Mouse (Mus musculus): ENCODE results near the gene Wnt7b. TPM values are rescaled to one million over a fixed set of nuclear protein-coding genes. Genes with fewer than 3 reads are reported as not detected.
A peak's percentile ranks its signal among the peaks of the same experiment; 100 is the strongest.

The Wnt7b gene
- polyA plus RNA-seq, 1 experiment from 2014 or later, result 15.7 TPM

DNA sequence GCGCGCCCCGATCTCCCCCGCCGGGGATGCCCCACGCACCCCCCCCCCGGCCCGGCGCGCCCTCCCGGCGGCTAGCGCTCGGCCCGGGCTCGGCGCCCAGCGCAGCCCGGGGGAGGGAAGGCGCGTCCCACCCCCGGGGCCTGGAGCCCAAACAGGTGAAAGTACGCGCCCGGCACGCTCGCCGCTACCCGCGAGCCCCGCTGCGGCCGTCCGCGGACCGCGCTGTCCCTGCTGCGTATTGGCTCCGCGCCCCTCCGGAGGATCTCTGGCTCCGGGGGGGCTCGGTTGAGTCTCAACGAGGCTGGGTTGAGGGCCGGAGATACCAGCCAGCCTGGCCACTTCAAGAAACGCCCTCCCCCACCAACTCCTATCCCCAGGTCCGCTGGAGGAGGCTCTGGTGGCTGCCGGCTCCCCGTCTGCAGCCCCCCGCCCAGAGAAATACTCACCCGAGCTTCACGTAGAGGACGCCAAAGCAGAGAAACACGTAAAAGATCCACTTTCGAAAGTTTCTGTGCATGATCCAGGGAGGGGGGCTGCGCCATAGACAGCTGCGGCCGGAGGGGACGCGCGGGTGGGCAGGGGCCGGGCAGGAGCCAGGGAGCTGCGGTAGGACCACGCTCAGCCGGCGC lies 1.2 kb downstream of the Wnt7b start:
- H3K36me3 ChIP-seq (ENCODE audit: control insufficient read depth, insufficient read depth, low read length), result no peaks in the 10 kb centered on the region
- peak overlapping the region; percentile 96 for H3K4me2 ChIP-seq (ENCODE audit: low read depth, low read length)
- WGBS, result 0% methylated on average over 6 of the region's 66 CpGs
- H3K9ac ChIP-seq (ENCODE audit: low read depth, low read length), result peak overlapping the region; percentile 64
- 0 out of 2 replicates have a peak, but pooled peaks have one; percentile 3 for ATAC-seq (ENCODE audit: low read depth)
- no peaks in the 10 kb centered on the region for H3K9me3 ChIP-seq (ENCODE audit: control insufficient read depth, low read length)
- H3K4me1 ChIP-seq (ENCODE audit: control insufficient read depth, insufficient read depth, low read length), result peaks cover 19% of the 10 kb centered on the region
- H3K4me3 ChIP-seq (ENCODE audit: low read depth, low read length), result peak overlapping the region; percentile 62
- peaks cover 79% of the 10 kb centered on the region for H3K27me3 ChIP-seq (replicated peaks; ENCODE audit: control insufficient read depth, insufficient read depth, low read length)
- peak overlapping the region; percentile 39 for H3K27ac ChIP-seq (replicated peaks; ENCODE audit: low read depth, low read length)
- DNase-seq (ENCODE audit: low spot score), result no peak

DNA sequence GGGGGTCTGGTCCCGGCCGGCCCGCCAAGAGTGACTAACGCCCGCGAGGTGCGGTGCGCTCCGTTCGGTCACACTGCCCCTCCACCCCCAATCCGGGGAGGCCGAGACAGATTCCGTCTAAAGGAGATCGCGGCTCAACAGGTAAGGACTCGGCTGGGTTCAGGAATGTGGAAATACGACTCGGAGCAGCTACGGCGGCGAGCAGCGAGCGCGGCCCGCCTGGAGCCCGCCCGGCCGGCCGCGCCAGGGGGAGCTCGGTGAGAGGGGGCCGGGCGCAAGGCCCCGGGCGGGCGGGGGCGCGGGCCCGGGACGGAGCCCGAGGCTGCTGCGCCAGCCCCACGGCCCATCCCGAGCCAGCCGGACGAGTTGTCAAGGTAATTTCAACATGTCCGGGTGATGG lies 1.8 kb downstream of the Wnt7b start:
- no peak for DNase-seq (ENCODE audit: low spot score)
- H3K27ac ChIP-seq (replicated peaks; ENCODE audit: low read depth, low read length), result peak overlapping the region; percentile 39; the same call in 1 of the 2 replicates

GRCm38 (mm10) chr15:85577583-85578460 lies 4.5 kb downstream of the Wnt7b start:
- Histone ChIP-seq H3K27ac (replicated peaks; ENCODE audit: low read depth, low read length) (no peak overlapping the region), H3K9me3 (ENCODE audit: control insufficient read depth, low read length) (no peaks in the 10 kb centered on the region), H3K9ac (ENCODE audit: low read depth, low read length) (peak overlapping the region; percentile 49), H3K4me3 (ENCODE audit: low read depth, low read length) (peak overlapping the region; percentile 36), H3K36me3 (ENCODE audit: control insufficient read depth, insufficient read depth, low read length) (no peaks in the 10 kb centered on the region), H3K27me3 (replicated peaks; ENCODE audit: control insufficient read depth, insufficient read depth, low read length) (peaks cover 91% of the 10 kb centered on the region), H3K4me2 (ENCODE audit: low read depth, low read length) (peak overlapping the region; percentile 96), H3K4me1 (ENCODE audit: control insufficient read depth, insufficient read depth, low read length) (peaks cover 19% of the 10 kb centered on the region)
- ATAC-seq (ENCODE audit: low read depth) (no peak), DNase-seq (ENCODE audit: low spot score) (no peak)
- WGBS, result 3% methylated on average over 27 of the region's 54 CpGs

More for the DNA sequence above, 1.8 kb downstream of the Wnt7b start:
- 0 out of 2 replicates have a peak, but pooled peaks have one; percentile 27 for ATAC-seq (ENCODE audit: low read depth)
- Histone ChIP-seq H3K9ac (ENCODE audit: low read depth, low read length) (peak overlapping the region; percentile 64), H3K4me3 (ENCODE audit: low read depth, low read length) (peak overlapping the region; percentile 62), H3K36me3 (ENCODE audit: control insufficient read depth, insufficient read depth, low read length) (no peaks in the 10 kb centered on the region), H3K9me3 (ENCODE audit: control insufficient read depth, low read length) (no peaks in the 10 kb centered on the region), H3K27me3 (replicated peaks; ENCODE audit: control insufficient read depth, insufficient read depth, low read length) (peaks cover 85% of the 10 kb centered on the region), H3K4me1 (ENCODE audit: control insufficient read depth, insufficient read depth, low read length) (peaks cover 19% of the 10 kb centered on the region), H3K4me2 (ENCODE audit: low read depth, low read length) (peak overlapping the region; percentile 96)
- WGBS, result 0% methylated on average over 10 of the region's 47 CpGs

GRCm38 (mm10) chr15:85576511-85577440 lies 5.5 kb downstream of the Wnt7b start:
- Histone ChIP-seq H3K36me3 (ENCODE audit: control insufficient read depth, insufficient read depth, low read length) (no peaks in the 10 kb centered on the region), H3K9me3 (ENCODE audit: control insufficient read depth, low read length) (no peaks in the 10 kb centered on the region), H3K27ac (replicated peaks; ENCODE audit: low read depth, low read length) (no peak overlapping the region), H3K4me2 (ENCODE audit: low read depth, low read length) (peak overlapping the region; percentile 96), H3K27me3 (replicated peaks; ENCODE audit: control insufficient read depth, insufficient read depth, low read length) (peaks cover 81% of the 10 kb centered on the region), H3K9ac (ENCODE audit: low read depth, low read length) (peak overlapping the region; percentile 49), H3K4me1 (ENCODE audit: control insufficient read depth, insufficient read depth, low read length) (peaks cover 19% of the 10 kb centered on the region), H3K4me3 (ENCODE audit: low read depth, low read length) (peak overlapping the region; percentile 36)
- no peak for DNase-seq (ENCODE audit: low spot score)
- 2% methylated on average over 42 of the region's 61 CpGs for whole genome bisulfite sequencing
- ATAC-seq (ENCODE audit: low read depth), result no peak

DNA sequence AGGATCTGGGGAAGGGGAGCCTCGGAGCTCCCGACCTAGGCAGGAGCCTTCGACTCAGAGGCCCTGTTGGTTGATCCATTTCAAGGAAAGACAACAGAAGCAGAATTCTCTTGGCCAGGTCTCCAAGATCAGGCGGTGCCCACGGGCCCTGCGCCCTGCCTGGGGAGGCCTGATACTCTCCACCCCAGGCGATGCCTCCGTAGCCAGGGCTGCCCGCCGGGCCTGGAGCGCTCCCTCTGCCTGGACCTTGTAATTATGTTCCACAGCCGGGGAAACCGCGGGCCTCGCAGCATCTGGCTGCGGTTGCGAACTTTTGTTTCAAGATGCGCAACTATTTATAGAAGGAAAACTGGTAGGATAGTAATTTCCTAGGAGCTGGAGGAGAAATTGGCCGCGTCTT lies 6.2 kb downstream of the Wnt7b start:
- Histone ChIP-seq H3K27ac (replicated peaks; ENCODE audit: low read depth, low read length) (no peak overlapping the region), H3K9ac (ENCODE audit: low read depth, low read length) (no peak overlapping the region)
- 3% methylated on average over 20 of the region's 20 CpGs for WGBS

DNA sequence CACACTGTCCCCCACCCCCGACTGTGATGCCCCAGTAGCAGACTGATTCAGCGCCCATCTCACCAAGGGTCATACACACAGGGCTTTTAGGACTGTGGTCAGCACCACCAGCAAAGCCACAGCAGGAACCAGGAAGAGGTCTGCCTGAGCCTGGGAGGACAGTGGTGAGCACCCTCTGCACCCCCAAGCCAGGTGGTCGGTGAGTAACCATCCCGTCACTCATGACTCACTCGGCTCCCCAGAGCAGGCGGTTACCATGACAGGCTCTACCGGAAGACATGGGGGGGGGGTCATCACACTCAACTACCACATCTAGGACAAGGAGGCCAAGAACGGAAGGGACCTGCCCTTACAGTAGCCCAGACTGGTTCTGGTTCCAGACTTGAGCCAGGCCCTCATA lies 7.7 kb downstream of the Wnt7b start:
- Histone ChIP-seq H3K9me3 (ENCODE audit: control insufficient read depth, low read length) (no peaks in the 10 kb centered on the region), H3K36me3 (ENCODE audit: control insufficient read depth, insufficient read depth, low read length) (no peaks in the 10 kb centered on the region), H3K4me2 (ENCODE audit: low read depth, low read length) (no peak overlapping the region), H3K27me3 (replicated peaks; ENCODE audit: control insufficient read depth, insufficient read depth, low read length) (peaks cover 59% of the 10 kb centered on the region), H3K4me3 (ENCODE audit: low read depth, low read length) (no peak overlapping the region), H3K9ac (ENCODE audit: low read depth, low read length) (no peak overlapping the region), H3K4me1 (ENCODE audit: control insufficient read depth, insufficient read depth, low read length) (peaks cover 19% of the 10 kb centered on the region), H3K27ac (replicated peaks; ENCODE audit: low read depth, low read length) (no peak overlapping the region)
- DNase-seq (ENCODE audit: low spot score) (no peak), ATAC-seq (ENCODE audit: low read depth) (no peak)
- 66% methylated on average over 8 of the region's 8 CpGs for WGBS

More for the DNA sequence above, 6.2 kb downstream of the Wnt7b start:
- H3K27me3 ChIP-seq (replicated peaks; ENCODE audit: control insufficient read depth, insufficient read depth, low read length), result peaks cover 74% of the 10 kb centered on the region
- no peaks in the 10 kb centered on the region for H3K36me3 ChIP-seq (ENCODE audit: control insufficient read depth, insufficient read depth, low read length)
- H3K4me1 ChIP-seq (ENCODE audit: control insufficient read depth, insufficient read depth, low read length), result peaks cover 19% of the 10 kb centered on the region
- H3K9me3 ChIP-seq (ENCODE audit: control insufficient read depth, low read length), result no peaks in the 10 kb centered on the region
- DNase-seq (ENCODE audit: low spot score) (peak; percentile 73), ATAC-seq (ENCODE audit: low read depth) (no peak; the same call in 1 of the 2 replicates)
- peak overlapping the region; percentile 96 for H3K4me2 ChIP-seq (ENCODE audit: low read depth, low read length)
- peak overlapping the region; percentile 36 for H3K4me3 ChIP-seq (ENCODE audit: low read depth, low read length)

DNA sequence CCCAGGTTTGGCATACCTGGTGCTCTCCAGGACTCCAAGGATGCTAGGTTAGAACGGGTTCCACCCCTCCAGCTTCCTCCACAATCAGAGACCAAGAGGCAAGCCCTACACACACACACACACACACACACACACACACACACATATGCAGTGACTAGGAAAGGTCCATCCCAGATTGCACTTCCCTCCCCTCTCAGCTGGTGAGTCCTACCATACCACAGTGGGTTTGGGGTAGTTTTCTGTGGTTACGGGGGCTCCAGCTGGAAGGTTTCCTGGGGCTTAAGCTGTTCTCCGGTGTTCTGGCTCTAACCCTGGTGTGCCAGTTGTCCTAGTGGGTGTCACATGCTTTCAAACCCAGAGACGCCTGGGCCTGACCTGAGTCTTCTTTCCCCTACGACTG lies 8.2 kb downstream of the Wnt7b start:
- Histone ChIP-seq H3K9ac (ENCODE audit: low read depth, low read length) (no peak overlapping the region), H3K4me3 (ENCODE audit: low read depth, low read length) (no peak overlapping the region), H3K9me3 (ENCODE audit: control insufficient read depth, low read length) (no peaks in the 10 kb centered on the region), H3K4me1 (ENCODE audit: control insufficient read depth, insufficient read depth, low read length) (peaks cover 19% of the 10 kb centered on the region), H3K36me3 (ENCODE audit: control insufficient read depth, insufficient read depth, low read length) (no peaks in the 10 kb centered on the region), H3K27ac (replicated peaks; ENCODE audit: low read depth, low read length) (no peak overlapping the region), H3K4me2 (ENCODE audit: low read depth, low read length) (no peak overlapping the region), H3K27me3 (replicated peaks; ENCODE audit: control insufficient read depth, insufficient read depth, low read length) (peaks cover 54% of the 10 kb centered on the region)
- DNase-seq (ENCODE audit: low spot score) (no peak), ATAC-seq (ENCODE audit: low read depth) (no peak)
- WGBS, result 57% methylated on average over 5 of the region's 5 CpGs

Measured in embryonic facial prominence, embryonic 14.5 days (tissue).